Mouse (Mus musculus): ENCODE results near the gene Fancg. TPM values are rescaled to one million over a fixed set of nuclear protein-coding genes. Genes with fewer than 3 reads are reported as not detected.

Gene Fancg
- total RNA-seq (2022): 10 to 100 TPM; 12.5 to 14.6 (median 13.7) TPM

DNA sequence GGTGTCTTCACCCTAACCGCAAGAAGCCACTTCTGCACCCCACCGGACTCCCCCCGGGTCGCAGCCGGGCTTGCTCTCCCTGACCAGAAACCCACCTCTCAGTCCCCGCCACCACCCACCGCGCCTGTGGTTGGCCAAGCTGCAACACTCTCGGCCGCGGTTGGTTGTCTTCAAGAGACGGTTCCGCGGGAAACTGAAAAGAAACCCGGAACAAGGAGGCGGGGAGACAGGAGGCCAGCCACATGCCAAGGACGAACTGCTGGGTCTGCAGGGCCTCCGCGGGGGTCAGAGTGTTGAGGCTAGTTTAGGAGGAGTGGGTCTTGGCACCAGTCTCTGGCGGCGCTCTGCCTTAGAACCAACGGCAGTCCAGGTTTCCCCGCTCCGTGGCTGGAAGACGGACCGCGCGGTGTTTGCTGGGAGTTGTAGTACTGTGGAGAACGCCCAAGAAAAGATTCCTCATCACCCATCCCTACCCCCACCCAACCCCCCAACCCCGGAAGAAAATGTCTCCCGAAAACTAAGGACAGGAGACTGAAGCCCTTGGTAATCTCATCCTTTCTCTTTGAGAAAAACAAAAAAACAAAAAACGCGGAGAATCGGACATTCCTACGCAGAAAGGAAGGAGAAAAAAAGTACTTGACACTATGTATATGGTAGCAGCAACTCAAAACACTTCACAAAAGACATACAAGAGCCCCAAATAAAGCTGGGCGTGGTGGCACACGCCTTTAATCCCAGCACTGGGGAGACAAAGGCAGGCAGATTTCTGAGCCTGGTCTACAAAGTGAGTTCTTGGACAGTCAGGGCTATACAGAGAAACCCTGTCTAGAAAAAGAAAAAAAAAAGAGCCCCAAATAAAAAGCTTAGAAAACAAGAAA is at the start of gene Fancg:
Gene Fancg (minus strand): TSS at position 346 of the 878 bp plus-strand sequence.
- DNase-seq (ENCODE audit: low spot score in 2 of 2): peak; percentile 70

GRCm38 (mm10) chr4:43059697-43060096 is 49.4 kb upstream of the Fancg start:
- no peak for DNase-seq (ENCODE audit: low spot score in 2 of 2)

- peak; percentile 57 to 80 for DNase-seq (ENCODE audit: low spot score in 2 of 2)
These were observed 48.7 kb upstream of the Fancg start, which contains the start of gene Unc13b for GRCm38 (mm10) chr4:43058753-43059654. Gene Unc13b, plus strand, starts transcription at chr4:43058953.

GRCm38 (mm10) chr4:43058392-43058752 is 48.1 kb upstream of the Fancg start:
- DNase-seq (ENCODE audit: low spot score in 2 of 2): no peak

- no peak for DNase-seq (ENCODE audit: low spot score in 2 of 2)
These were observed 47.3 kb upstream of the Fancg start for GRCm38 (mm10) chr4:43057654-43058053.

GRCm38 (mm10) chr4:43052627-43053026 is 42.3 kb upstream of the Fancg start:
- no peak for DNase-seq (ENCODE audit: low spot score in 2 of 2)

DNA sequence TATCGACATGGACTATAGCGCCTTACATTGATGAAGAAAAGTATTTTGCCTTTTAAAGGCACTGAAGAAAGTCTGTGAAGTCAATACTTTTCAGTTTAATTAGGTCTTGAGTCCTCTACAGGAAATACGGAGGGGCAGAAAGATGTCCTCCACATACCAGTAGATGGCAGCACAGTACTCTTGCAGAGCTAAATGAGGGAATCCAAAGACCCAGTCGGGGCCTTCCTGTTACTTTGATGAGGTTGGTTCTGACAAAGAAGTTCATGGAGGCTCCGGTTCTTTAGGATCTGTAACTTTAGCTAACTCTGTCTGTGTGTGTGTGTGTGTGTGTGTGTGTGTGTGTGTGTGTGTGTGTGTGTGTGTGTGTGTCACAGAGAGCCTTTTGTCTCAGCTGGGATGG is 36.9 kb upstream of the Fancg start:
- peak in 1 of 2 experiments; percentile 70 for DNase-seq (ENCODE audit: low spot score in 2 of 2)

DNA sequence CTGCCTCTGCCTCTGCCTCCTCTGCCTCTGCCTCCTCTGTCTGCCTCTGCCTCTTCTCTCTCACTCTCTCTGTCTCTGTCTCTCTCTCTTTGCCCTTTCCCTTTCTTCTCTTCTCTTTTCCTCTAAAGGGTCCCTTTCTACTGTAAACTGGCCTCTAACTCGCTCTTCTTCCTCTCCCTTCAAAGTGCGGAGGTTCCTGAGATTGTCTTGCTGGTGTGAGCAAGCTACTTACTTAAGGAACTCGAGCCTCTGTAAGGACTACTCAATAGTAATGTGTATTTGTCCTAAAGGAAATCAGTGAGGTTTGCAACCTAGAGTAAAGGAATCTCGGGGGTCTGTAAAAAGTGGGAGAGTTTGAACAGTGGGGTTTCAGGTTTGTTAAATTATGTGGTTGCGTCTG is 36.3 kb upstream of the Fancg start:
- no peak for DNase-seq (ENCODE audit: low spot score in 2 of 2)

DNA sequence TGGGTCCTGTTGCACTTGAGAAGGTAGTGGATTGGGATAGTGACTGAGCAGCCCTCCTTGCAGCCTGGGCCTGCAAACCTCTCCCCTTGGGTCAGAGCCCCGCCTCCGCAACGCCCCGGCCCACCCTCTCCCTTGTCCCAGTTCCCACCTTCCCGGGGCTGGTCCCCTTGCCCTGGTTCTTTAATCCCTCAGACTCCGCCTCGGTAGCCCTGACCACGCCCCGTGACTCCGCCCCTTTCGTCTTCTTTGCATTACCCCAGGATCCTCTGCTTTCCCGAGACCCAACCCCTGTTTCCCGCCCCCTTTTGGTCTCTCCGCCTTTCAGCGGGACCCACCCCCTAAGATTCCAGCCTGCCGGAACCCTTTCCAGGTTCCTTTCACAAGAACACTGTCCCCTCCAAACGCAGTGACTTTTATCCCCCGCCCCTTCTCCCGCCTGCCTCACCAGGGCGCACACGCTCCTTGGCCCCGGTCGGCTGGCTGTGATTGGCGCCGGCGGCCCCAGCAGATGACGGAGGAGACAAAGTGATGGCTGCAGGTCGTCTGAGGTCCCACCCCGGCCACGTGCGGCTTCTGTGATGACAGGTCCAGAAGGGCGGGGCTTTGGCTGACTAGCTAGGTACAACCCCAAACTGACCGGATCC is 35.5 kb upstream of the Fancg start, which contains the start of gene Fam214b:
Gene Fam214b (minus strand): TSS at position 562 of the 644 bp plus-strand sequence.
- DNase-seq (ENCODE audit: low spot score in 2 of 2): peak; percentile 89 to 92

- DNase-seq (ENCODE audit: low spot score in 2 of 2): no peak
These were observed 35.0 kb upstream of the Fancg start for GRCm38 (mm10) chr4:43045285-43045658.

- peak in 1 of 2 experiments; percentile 17 for DNase-seq (ENCODE audit: low spot score in 2 of 2)
These were observed 34.4 kb upstream of the Fancg start for GRCm38 (mm10) chr4:43044673-43045072.

- DNase-seq (ENCODE audit: low spot score in 2 of 2): peak in 1 of 2 experiments; percentile 69
These were observed 33.5 kb upstream of the Fancg start for GRCm38 (mm10) chr4:43043644-43044357.

- DNase-seq (ENCODE audit: low spot score in 2 of 2): peak in 1 of 2 experiments; percentile 15
These were observed 30.7 kb upstream of the Fancg start for GRCm38 (mm10) chr4:43040881-43041547.

GRCm38 (mm10) chr4:43040114-43040572 is 29.8 kb upstream of the Fancg start:
- DNase-seq (ENCODE audit: low spot score in 2 of 2): peak; percentile 65 to 98

- no peak for DNase-seq (ENCODE audit: low spot score in 2 of 2)
These were observed 29.3 kb upstream of the Fancg start for GRCm38 (mm10) chr4:43039609-43040008.

GRCm38 (mm10) chr4:43038567-43039495 is 28.5 kb upstream of the Fancg start:
- DNase-seq (ENCODE audit: low spot score in 2 of 2): peak in 1 of 2 experiments; percentile 58

GRCm38 (mm10) chr4:43037860-43038566 is 27.7 kb upstream of the Fancg start:
- DNase-seq (ENCODE audit: low spot score in 2 of 2): peak in 1 of 2 experiments; percentile 1

GRCm38 (mm10) chr4:43036356-43036755 is 26.1 kb upstream of the Fancg start:
- DNase-seq (ENCODE audit: low spot score in 2 of 2): no peak

All from left cerebral cortex, adult 8-10 months (tissue).